Mouse (Mus musculus): ENCODE data around the gene Tmx1. TPM values are rescaled to one million over a fixed set of nuclear protein-coding genes. Genes with fewer than 3 reads are reported as not detected.

The Tmx1 gene
- polyA plus RNA-seq, 1 experiment from 2014 or later = 127 TPM

DNA sequence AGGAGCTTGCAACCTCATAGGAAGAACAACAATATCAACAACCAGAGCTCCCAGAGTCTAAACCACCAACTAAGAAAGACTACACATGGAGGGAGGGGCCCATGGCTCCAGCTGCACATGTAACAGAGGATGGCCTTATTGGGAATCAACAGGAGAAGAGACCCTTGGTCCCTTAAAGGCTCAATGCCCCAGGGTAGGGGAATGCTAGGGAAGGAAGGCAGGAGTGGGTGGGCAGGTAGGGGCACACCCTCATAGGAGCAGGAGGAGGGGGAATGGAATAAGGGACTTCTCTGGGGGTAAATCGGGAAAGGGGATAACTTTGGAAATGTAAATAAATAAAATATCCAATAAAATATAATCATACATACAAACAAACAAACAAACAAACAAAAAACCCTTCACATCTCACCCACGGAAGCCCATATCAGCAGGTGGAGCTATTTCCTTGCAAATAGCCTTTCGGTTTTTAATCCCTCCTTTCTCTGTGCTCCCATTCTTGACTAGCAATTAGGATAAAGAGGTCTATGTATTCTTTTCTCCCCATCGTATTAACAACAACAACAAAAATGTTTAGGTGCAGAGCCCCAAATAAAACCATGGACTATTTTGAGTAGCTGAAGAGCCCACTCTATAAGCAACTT is 42.5 kb downstream of the Tmx1 start:
- H3K27me3 ChIP-seq (ENCODE audit: poor library complexity, severe bottlenecking) = no peaks in the 10 kb centered on the region
- H3K9me3 ChIP-seq = no peaks in the 10 kb centered on the region
- no peak overlapping the region for H3K4me3 ChIP-seq
- H3K36me3 ChIP-seq (replicated peaks) = no peaks in the 10 kb centered on the region
- no peak for DNase-seq (ENCODE audit: extremely low spot score, low spot score)
- WGBS = 47% methylated on average over 4 of the region's 4 CpGs
- peaks cover 22% of the 10 kb centered on the region for H3K4me1 ChIP-seq
- H3K27ac ChIP-seq = no peak overlapping the region

DNA sequence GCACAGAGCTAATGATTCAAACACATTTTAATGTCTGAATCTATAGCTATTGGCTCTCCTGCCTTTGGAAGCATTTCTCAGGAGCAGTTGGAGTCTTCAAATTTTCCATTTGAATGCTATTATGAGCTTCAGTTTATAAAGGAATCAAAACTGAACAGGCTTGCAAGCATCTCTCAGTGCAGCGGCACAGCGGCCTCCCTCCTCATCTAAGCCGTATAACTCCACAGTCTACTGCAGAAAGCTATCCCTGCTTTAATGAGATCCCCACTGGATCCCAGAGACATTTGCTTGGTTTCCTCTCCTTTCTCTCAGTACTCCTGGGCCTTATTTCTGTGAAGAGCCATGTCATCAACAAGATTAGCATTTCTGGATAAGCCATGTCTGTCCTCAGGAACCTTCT is 45.2 kb downstream of the Tmx1 start:
- H3K4me1 ChIP-seq = peaks cover 22% of the 10 kb centered on the region
- WGBS = 87% methylated on average over 3 of the region's 3 CpGs
- H3K27me3 ChIP-seq (ENCODE audit: poor library complexity, severe bottlenecking) = no peaks in the 10 kb centered on the region
- no peaks in the 10 kb centered on the region for H3K36me3 ChIP-seq (replicated peaks)
- no peak for DNase-seq (ENCODE audit: extremely low spot score, low spot score)
- no peak overlapping the region for H3K4me3 ChIP-seq
- no peaks in the 10 kb centered on the region for H3K9me3 ChIP-seq
- no peak overlapping the region for H3K27ac ChIP-seq

DNA sequence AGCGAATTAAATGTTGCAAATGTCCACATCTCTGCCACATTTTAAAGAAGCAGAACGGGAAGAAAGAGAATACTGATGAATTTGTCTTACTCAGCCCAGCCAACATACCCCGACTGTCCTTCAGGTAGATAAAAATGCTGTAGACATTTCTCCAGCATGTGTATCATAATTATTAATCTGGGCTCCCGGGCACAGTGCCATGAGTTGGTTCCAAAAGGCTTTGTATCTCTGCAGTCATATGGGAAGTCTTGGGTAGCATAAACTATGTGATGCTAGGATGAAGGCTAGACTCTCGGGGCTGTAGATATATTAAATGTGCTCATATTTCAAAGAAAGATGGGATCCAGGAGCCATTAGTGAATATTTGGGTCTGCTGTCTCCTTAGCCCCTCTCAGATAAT is 53.1 kb downstream of the Tmx1 start:
- 88% methylated on average over 5 of the region's 5 CpGs for WGBS
- Histone ChIP-seq H3K9me3 (no peaks in the 10 kb centered on the region), H3K27me3 (ENCODE audit: poor library complexity, severe bottlenecking) (no peaks in the 10 kb centered on the region), H3K27ac (no peak overlapping the region), H3K4me1 (no peaks in the 10 kb centered on the region), H3K36me3 (replicated peaks) (no peaks in the 10 kb centered on the region), H3K4me3 (no peak overlapping the region)
- no peak for DNase-seq (ENCODE audit: extremely low spot score, low spot score)

DNA sequence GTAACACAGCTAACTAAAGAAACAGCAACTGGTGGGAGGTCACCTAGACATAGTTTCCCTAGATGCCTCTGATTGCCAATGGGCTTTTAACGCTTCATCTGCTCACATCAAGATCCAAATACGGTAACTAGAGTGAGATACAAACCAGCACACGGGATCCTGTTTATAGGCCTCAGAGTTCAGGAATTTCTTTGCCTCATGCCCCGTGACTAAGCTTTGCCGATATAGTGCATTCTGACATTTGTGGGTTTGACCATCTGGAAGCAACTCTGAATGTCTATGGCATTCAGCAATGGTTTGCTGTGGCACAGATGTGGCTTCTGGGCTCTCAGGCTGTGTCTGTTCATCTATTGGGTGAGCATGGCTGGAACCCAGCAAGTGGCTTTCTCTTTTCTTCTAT is 59.1 kb downstream of the Tmx1 start:
- H3K27ac ChIP-seq = no peak overlapping the region
- no peak for DNase-seq (ENCODE audit: extremely low spot score, low spot score)
- H3K9me3 ChIP-seq = no peaks in the 10 kb centered on the region
- no peaks in the 10 kb centered on the region for H3K4me1 ChIP-seq
- no peaks in the 10 kb centered on the region for H3K27me3 ChIP-seq (ENCODE audit: poor library complexity, severe bottlenecking)
- H3K4me3 ChIP-seq = no peak overlapping the region
- WGBS = 92% methylated on average over 5 of the region's 5 CpGs
- H3K36me3 ChIP-seq (replicated peaks) = no peaks in the 10 kb centered on the region

DNA sequence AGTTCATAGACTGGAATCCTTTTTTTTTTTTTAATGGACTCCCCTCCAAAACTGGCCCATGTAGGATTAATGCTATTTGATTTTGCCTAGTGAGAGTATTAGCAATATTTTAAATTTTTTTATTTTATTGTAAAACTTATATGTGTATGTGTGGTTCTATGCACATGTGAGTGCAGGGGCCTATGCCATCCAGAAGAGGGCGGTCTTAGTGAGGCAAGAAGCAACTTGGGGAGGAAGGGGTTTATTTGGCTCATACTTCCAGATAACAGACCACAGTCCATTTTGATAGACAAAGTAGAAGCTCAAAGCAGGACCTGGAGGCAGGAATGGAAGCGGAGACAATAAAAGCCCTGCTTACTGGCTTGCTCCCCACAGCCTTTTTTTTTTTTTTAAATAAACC is 59.5 kb downstream of the Tmx1 start:
- Histone ChIP-seq H3K9me3 (no peaks in the 10 kb centered on the region), H3K36me3 (replicated peaks) (no peaks in the 10 kb centered on the region), H3K27me3 (ENCODE audit: poor library complexity, severe bottlenecking) (no peaks in the 10 kb centered on the region), H3K4me3 (no peak overlapping the region), H3K27ac (no peak overlapping the region), H3K4me1 (no peaks in the 10 kb centered on the region)
- 92% methylated on average over 2 of the region's 2 CpGs for WGBS
- no peak for DNase-seq (ENCODE audit: extremely low spot score, low spot score)

Other genes with a start within 250 kb of the Tmx1 start
- 9.7 and 10.8 TPM in 2 replicates for gene Pygl, start 221.6 kb upstream of the Tmx1 start, polyA plus RNA-seq (2016; fragmentation: Nextera tagmentation; extraction: Ambion mirVana)
- 8.7 and 10.1 TPM in 2 replicates for gene Trim9, start 105.5 kb upstream of the Tmx1 start, polyA plus RNA-seq (2016; fragmentation: Nextera tagmentation; extraction: Ambion mirVana)

All from forebrain, embryonic 10.5 days (tissue).